ENCODE assay signal across 16 mouse cellular contexts in the genomic region with DNA sequence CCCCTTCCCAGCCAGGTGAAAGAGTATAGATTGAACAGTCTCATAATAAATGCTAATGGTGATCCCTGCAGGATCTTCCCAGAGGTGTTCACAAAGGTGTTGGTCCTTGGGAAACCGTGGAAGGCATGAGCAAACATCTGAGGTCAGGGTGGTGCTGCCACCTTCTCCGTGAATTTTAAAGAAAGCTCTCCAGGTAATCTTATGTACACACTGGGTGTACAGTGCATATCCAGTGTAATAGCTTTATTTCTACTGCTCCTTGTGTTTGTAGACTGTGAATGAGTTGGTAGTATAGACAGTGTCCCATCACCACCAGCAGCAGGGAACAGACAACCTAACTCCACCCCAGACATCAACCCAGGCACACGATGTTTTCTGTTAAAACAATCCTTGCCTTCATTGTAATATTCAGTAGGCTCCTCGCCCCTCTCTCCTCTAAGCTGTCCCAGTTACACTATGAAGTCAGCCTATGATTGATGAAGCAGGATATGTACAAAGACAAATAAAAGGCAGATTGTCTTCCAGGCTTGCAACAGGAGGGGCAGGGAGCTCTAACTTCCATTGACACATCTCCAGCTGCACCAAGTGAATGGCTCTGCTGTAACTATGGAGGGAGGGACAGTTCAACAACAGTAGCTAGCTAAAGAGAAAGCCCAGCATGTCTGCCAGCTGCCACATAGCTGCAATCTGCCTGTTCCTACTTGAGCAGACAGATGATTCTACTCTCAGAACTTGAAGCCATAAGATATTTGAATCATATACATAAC. TPM values are rescaled to one million over a fixed set of nuclear protein-coding genes. Genes with fewer than 3 reads are reported as not detected.
DNase-seq lines count a peak whose midpoint lies in the region; ATAC-seq and TF ChIP-seq lines count a peak whose summit lies in the region.
"Had no signal": no experiment of that assay in that cellular context is flagged by ENCODE, and none has a peak within 500 bp of the region (broad histone marks: within the 10 kb centered on the region; RNA-seq: fewer than 3 reads in every experiment).

No protein-coding gene starts in this region.

- peak; percentile 45; the same call in 1 of the 2 replicates for ATAC-seq in hindbrain, postnatal 0 days

- no peak overlapping the region for H3K27ac ChIP-seq in hindbrain, postnatal 0 days
- H3K27ac ChIP-seq: embryonic facial prominence, embryonic 13.5 days; heart, adult 2 months; lung, embryonic 15.5 days; neural tube, embryonic 15.5 days had no signal

- 56% methylated on average over 4 of the region's 4 CpGs for WGBS in hindbrain, postnatal 0 days

- peak; percentile 13 for DNase-seq in left cerebral cortex, adult 11 months (ENCODE audit: low spot score)
- DNase-seq in left cerebral cortex, postnatal 36 days (ENCODE audit: low spot score in 2 of 2), result no peak
- DNase-seq in right cerebral cortex, postnatal 10 days (ENCODE audit: low spot score in 2 of 2), result peak; percentile 44 to 70
- DNase-seq in right cerebral cortex, postnatal 4 days, result no peak
- DNase-seq in hindbrain, postnatal 0 days (ENCODE audit: low spot score), result peak; percentile 28
- DNase-seq in left cerebral cortex, postnatal 25 days (ENCODE audit: low spot score in 2 of 2), result peak; percentile 5 to 25
- no peak for DNase-seq in kidney, adult 18-20 months
- DNase-seq in MN1 (ENCODE audit: low spot score), result no peak
- DNase-seq: cerebellum, postnatal 14 days; heart, adult 2 months; heart, postnatal 14 days; kidney, postnatal 10 days; thymus, adult 2 months had no signal

- no peaks in the 10 kb centered on the region for H3K36me3 ChIP-seq in hindbrain, postnatal 0 days (ENCODE audit: insufficient read depth, low read length)
- H3K36me3 ChIP-seq: embryonic facial prominence, embryonic 13.5 days; lung, embryonic 15.5 days; neural tube, embryonic 15.5 days had no signal

- H3K9ac ChIP-seq in hindbrain, postnatal 0 days (replicated peaks; ENCODE audit: low read length), result no peak overlapping the region
- H3K9ac ChIP-seq: embryonic facial prominence, embryonic 13.5 days; lung, embryonic 15.5 days; neural tube, embryonic 15.5 days had no signal

- no peaks in the 10 kb centered on the region for H3K9me3 ChIP-seq in hindbrain, postnatal 0 days (ENCODE audit: low read length)
- H3K9me3 ChIP-seq: lung, embryonic 15.5 days; neural tube, embryonic 15.5 days had no signal

- no peak overlapping the region for H3K4me2 ChIP-seq in hindbrain, postnatal 0 days (ENCODE audit: low read depth, low read length)
- H3K4me2 ChIP-seq: embryonic facial prominence, embryonic 13.5 days; lung, embryonic 15.5 days; neural tube, embryonic 15.5 days had no signal

- TF ChIP-seq CTCF in hindbrain, postnatal 0 days (IDR thresholded peaks at IDR 0.05; ENCODE audit: low read depth), result no peak

- intact Hi-C loops in left cerebral cortex, postnatal 36 days (cut with DNase I), result loop anchor here (2.0 kb wide), 1 partner anchor 14 kb away; no protein-coding TSS in a partner anchor
- intact Hi-C loops in left cerebral cortex, postnatal 25 days (cut with DNase I), result no loop called here

- H3K27me3 ChIP-seq in hindbrain, postnatal 0 days (ENCODE audit: insufficient read depth, low read length), result no peaks in the 10 kb centered on the region
- H3K27me3 ChIP-seq: embryonic facial prominence, embryonic 13.5 days; lung, embryonic 15.5 days; neural tube, embryonic 15.5 days had no signal

- no peaks in the 10 kb centered on the region for H3K4me1 ChIP-seq in hindbrain, postnatal 0 days (ENCODE audit: insufficient read depth, low read length)
- H3K4me1 ChIP-seq: embryonic facial prominence, embryonic 13.5 days; neural tube, embryonic 15.5 days had no signal

- H3K4me3 ChIP-seq in hindbrain, postnatal 0 days (ENCODE audit: low read length), result no peak overlapping the region
- H3K4me3 ChIP-seq: embryonic facial prominence, embryonic 13.5 days; heart, adult 2 months; lung, embryonic 15.5 days; neural tube, embryonic 15.5 days had no signal

RNA-seq across cellular contexts. Expression of gene Ankrd1, which starts 30.5 kb away (rescaled TPM):
- not detected for total RNA-seq in left cerebral cortex, postnatal 36 days (2021)
- total RNA-seq in hindbrain, postnatal 0 days (2014; rRNA removed), result 0.10 and 0.29 TPM in 2 replicates
- 0.09 TPM in 1 of 2 replicates, not detected in the other for polyA plus RNA-seq in hindbrain, postnatal 0 days (2015; fragmentation: Nextera tagmentation; extraction: Ambion mirVana)
- not detected for total RNA-seq in left cerebral cortex, postnatal 25 days (2021)

Comparison
In these comparisons a context has a peak if more than half of its experiments do, and no peak if none do; other contexts are left out.
1. DNase-seq: peak in left cerebral cortex, adult 11 months (single experiment), right cerebral cortex, postnatal 10 days (2 of 2), hindbrain, postnatal 0 days (single experiment) and left cerebral cortex, postnatal 25 days (2 of 2); none in left cerebral cortex, postnatal 36 days (0 of 2), right cerebral cortex, postnatal 4 days (single experiment), kidney, adult 18-20 months (single experiment) and MN1 (single experiment).